Mouse (Mus musculus): ENCODE data around the gene Cul9.

DNA sequence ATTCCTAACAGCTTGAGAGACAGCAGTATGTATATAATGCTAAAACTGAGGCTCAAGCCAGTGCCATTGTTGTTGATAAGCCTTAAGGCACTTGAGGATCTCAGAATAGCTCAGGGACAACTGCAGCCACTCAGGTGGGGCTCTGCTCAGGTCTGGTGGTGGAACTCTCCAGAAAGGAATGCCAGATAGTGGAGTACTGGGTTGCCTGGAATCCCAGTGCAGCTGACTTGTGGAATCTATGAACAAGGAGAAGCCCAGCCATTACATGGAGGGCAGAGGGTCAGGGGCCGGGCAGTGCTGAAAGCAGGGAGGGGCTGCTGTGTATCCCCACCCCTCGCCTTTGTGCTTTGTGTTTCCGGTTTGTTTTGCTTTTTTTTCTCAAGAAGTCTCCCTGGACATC, 87.7 kb downstream of the Cul9 start:
- TF ChIP-seq CTCF (IDR thresholded peaks at IDR 0.05; ENCODE audit: borderline replicate concordance, extremely low read depth, insufficient read depth, insufficient read length) (no peak), POLR2A (IDR thresholded peaks at IDR 0.05; ENCODE audit: borderline replicate concordance, extremely low read depth, insufficient read depth, insufficient read length, poor library complexity, severe bottlenecking) (no peak)

Measured in brain, embryonic 14.5 days (tissue).